Mouse (Mus musculus) thymus, adult 2 months (tissue): ENCODE measurements around the gene Scap.

Source experiments
- CTCF ChIP-seq: fragments of 200-500 bp; IDR thresholded peaks from 2 replicates; pipeline ENCODE4 v1.5.1; 2012; ENCODE audit warnings: mild to moderate bottlenecking, control low read depth, low read length, moderate library complexity, borderline replicate concordance; ENCODE audit not compliant: control insufficient read depth, poor library complexity, insufficient read depth; ENCODE audit errors: extremely low read depth
- POLR2A ChIP-seq: fragments of 200-500 bp; IDR thresholded peaks from 2 replicates; pipeline ENCODE4 v1.6.1; 2012; ENCODE audit warnings: mild to moderate bottlenecking, low read length, control low read depth, moderate library complexity; ENCODE audit not compliant: control insufficient read depth, poor library complexity, insufficient read depth; ENCODE audit errors: extremely low read depth

DNA sequence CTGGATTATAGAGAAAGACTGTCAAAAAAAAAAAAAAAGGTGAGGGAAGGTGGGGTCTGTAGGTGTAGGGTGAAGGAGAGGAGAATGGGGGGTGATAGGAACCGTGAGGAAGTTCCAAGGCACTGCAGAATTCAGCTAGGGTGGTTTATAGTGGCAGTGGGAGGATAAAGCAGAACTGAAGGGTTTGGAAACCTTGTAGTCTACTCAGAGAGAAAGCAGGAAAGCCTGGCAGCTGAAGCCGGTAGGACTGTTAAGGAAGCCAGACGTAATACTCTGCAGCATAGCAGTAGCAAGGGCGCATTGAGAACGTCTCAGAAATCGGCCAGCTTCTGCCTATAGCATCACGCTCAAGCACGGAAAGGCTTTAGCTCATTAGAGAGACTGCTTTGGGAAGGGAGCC, 8.9 kb downstream of the Scap start:
- TF ChIP-seq POLR2A (no peak), CTCF (no peak)
